Mouse (Mus musculus) 3134 (cell line): ENCODE results near the gene Kcnmb2.

Source experiments
- DNase-seq: peaks from one replicate; pipeline ENCODE4 v3.0.0-alpha.2; 2011; ENCODE audit warnings: low spot score; ENCODE audit not compliant: insufficient read length; ENCODE audit errors: extremely low read depth

Gene Kcnmb2

GRCm38 (mm10) chr3:31902504-31903330, at the start of gene Kcnmb2:
TSS of gene Kcnmb2 (plus strand) at chr3:31902507.
- DNase-seq, result no peak

GRCm38 (mm10) chr3:31863522-31863921, 38.8 kb upstream of the Kcnmb2 start:
- no peak for DNase-seq

- no peak for DNase-seq
Measured at GRCm38 (mm10) chr3:31864070-31864469, 38.2 kb upstream of the Kcnmb2 start.

- no peak for DNase-seq
Measured at GRCm38 (mm10) chr3:31871461-31871860, 30.8 kb upstream of the Kcnmb2 start.

GRCm38 (mm10) chr3:31882621-31883131, 19.6 kb upstream of the Kcnmb2 start:
- DNase-seq, result no peak

- DNase-seq, result no peak
Measured at GRCm38 (mm10) chr3:31892653-31893052, 9.7 kb upstream of the Kcnmb2 start.

GRCm38 (mm10) chr3:31903506-31903905, 1.2 kb downstream of the Kcnmb2 start:
- no peak for DNase-seq

GRCm38 (mm10) chr3:31904156-31904555, 1.8 kb downstream of the Kcnmb2 start:
- DNase-seq, result no peak

- DNase-seq, result no peak
Measured at GRCm38 (mm10) chr3:31911168-31911567, 8.9 kb downstream of the Kcnmb2 start.

- DNase-seq, result no peak
Measured at GRCm38 (mm10) chr3:31911690-31912089, 9.4 kb downstream of the Kcnmb2 start.

- DNase-seq, result no peak
Measured at GRCm38 (mm10) chr3:31928544-31928943, 26.2 kb downstream of the Kcnmb2 start.

- no peak for DNase-seq
Measured at GRCm38 (mm10) chr3:31934704-31935103, 32.4 kb downstream of the Kcnmb2 start.

- DNase-seq, result no peak
Measured at GRCm38 (mm10) chr3:31941478-31941877, 39.2 kb downstream of the Kcnmb2 start.

- no peak for DNase-seq
Measured at GRCm38 (mm10) chr3:31954213-31954612, 51.9 kb downstream of the Kcnmb2 start.

- no peak for DNase-seq
Measured at GRCm38 (mm10) chr3:31955004-31955403, 52.7 kb downstream of the Kcnmb2 start.

GRCm38 (mm10) chr3:31959821-31960220, 57.5 kb downstream of the Kcnmb2 start:
- no peak for DNase-seq

- DNase-seq, result no peak
Measured at GRCm38 (mm10) chr3:31961175-31961574, 58.9 kb downstream of the Kcnmb2 start.

- DNase-seq, result no peak
Measured at GRCm38 (mm10) chr3:31963076-31963475, 60.8 kb downstream of the Kcnmb2 start.

GRCm38 (mm10) chr3:31979661-31980060, 77.4 kb downstream of the Kcnmb2 start:
- no peak for DNase-seq

- DNase-seq, result no peak
Measured at GRCm38 (mm10) chr3:31982444-31982843, 80.1 kb downstream of the Kcnmb2 start.

GRCm38 (mm10) chr3:31985103-31985502, 82.8 kb downstream of the Kcnmb2 start:
- no peak for DNase-seq

- no peak for DNase-seq
Measured at GRCm38 (mm10) chr3:31991526-31992045, 89.3 kb downstream of the Kcnmb2 start.
